Mouse (Mus musculus): ENCODE measurements at regions not wholly inside any gene's neighbourhood (a gene's known extent, or its start where the extent isn't known, plus 50 kb on each side); places are given as distances from the start of the nearest gene placed in this dataset.

DNA sequence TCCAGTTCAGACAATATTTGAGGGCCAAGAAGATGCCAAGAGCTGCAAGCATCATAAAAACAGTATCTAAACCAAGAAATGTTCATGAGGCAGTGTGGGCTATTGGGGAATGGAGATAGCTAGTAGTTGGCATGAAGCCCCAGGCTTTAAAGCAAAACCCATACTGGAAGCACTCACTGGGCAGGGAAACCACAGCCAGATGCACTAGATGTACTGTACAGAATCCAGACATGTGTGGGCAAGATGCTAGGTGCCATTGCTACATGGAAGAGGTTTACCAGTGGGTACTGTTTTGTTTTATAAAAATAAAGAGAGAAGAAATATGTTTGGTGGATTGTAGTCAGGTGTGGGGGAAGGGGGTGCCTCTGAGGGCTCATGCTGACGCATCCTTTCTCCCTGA, 125.6 kb upstream of the Lrig3 start:
- no peak for TF ChIP-seq CTCF (IDR thresholded peaks at IDR 0.05; ENCODE audit: insufficient read depth, low read length)
- TF ChIP-seq POLR2A (IDR thresholded peaks at IDR 0.05; ENCODE audit: borderline replicate concordance, extremely low read depth, low read depth, low read length): no peak
- H3K4me1 ChIP-seq (ENCODE audit: control insufficient read depth, insufficient read depth, low read length): no peaks in the 10 kb centered on the region
- no peak overlapping the region for H3K4me3 ChIP-seq (replicated peaks; ENCODE audit: extremely low read depth, low read depth, low read length)
- no peak for DNase-seq
- WGBS: 94% methylated on average over 1 of the region's 1 CpGs

DNA sequence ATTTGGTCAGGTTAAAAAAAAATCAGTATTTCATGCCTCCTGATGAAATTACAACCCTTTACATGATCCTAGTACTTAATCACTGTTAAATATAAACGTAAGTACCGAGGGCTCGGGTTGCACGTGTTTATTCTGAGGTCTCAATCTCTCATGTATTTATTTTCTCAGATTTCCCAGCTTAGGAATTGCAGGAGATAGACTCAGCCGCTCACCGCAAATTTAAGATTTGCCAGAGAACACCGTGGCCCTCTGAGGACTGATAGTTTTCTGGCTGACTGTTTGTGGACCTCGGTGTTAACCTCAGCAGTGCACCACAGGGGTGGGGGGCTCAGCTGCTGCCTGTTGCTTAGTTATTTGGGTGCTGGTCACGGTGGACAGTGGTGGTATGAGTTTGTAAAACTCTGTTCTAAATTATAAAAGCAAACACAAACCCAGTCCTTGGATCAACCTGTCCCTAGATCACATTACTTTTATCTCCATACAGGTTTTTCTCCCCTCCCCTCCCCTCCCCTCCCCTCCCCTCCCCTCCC, 121.6 kb upstream of the Lrig3 start:
- WGBS: 47% methylated on average over 9 of the region's 9 CpGs

DNA sequence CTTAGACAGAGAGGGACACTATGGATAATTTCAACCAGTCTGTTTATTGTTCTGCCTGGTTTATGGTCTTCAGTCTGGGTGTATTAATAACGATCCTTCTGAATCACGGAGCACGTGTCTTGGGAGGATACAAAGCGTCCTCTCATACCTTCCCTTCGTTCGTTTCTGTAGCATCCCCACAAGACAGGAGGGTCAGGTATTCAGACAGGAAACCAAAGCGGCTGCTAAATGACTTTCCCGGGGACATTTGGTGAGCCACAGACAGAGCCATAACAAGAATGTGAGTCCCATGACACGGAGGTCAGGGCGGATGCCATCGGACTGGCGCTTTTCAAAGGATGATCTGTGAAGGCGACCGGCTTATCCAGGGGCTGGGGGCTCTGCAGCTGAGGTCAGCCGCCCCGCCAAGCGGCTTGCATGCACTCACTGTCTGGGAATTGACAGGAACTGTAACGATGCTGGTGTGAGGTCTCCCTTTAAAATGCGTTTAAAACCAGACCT, 120.9 kb upstream of the Lrig3 start:
- DNase-seq: no peak
- Histone ChIP-seq H3K4me3 (replicated peaks; ENCODE audit: extremely low read depth, low read depth, low read length) (no peak overlapping the region), H3K4me1 (ENCODE audit: control insufficient read depth, insufficient read depth, low read length) (peaks cover 2% of the 10 kb centered on the region)
- WGBS: 22% methylated on average over 19 of the region's 19 CpGs
- TF ChIP-seq CTCF (IDR thresholded peaks at IDR 0.05; ENCODE audit: insufficient read depth, low read length) (no peak), POLR2A (IDR thresholded peaks at IDR 0.05; ENCODE audit: borderline replicate concordance, extremely low read depth, low read depth, low read length) (no peak)

More for the DNA sequence above, 121.6 kb upstream of the Lrig3 start:
- DNase-seq: no peak
- Histone ChIP-seq H3K4me3 (replicated peaks; ENCODE audit: extremely low read depth, low read depth, low read length) (no peak overlapping the region), H3K4me1 (ENCODE audit: control insufficient read depth, insufficient read depth, low read length) (peaks cover 2% of the 10 kb centered on the region)
- no peak for TF ChIP-seq POLR2A (IDR thresholded peaks at IDR 0.05; ENCODE audit: borderline replicate concordance, extremely low read depth, low read depth, low read length)
- no peak for TF ChIP-seq CTCF (IDR thresholded peaks at IDR 0.05; ENCODE audit: insufficient read depth, low read length)

DNA sequence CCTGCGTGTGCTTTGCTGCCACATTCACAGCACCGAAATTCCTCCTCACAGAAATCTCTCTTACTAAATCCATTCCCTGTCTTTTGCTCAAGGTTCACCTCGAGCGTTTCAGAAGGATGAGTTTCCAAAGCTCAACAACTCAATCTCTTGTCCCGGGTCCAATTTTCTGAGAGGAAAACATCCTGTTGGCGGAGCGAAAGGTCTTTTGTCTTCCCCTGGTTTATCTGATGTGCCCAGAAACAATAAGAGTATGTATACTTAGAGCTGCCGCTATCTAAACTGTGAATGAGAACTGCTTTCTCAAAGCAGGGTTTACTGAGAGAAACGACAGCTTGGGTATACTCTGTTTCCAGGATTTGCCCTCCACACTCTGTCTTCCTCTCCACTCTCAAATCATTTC, 115.6 kb upstream of the Lrig3 start:
- TF ChIP-seq CTCF (IDR thresholded peaks at IDR 0.05; ENCODE audit: insufficient read depth, low read length) (no peak), POLR2A (IDR thresholded peaks at IDR 0.05; ENCODE audit: borderline replicate concordance, extremely low read depth, low read depth, low read length) (no peak)
- peaks cover 4% of the 10 kb centered on the region for H3K4me1 ChIP-seq (ENCODE audit: control insufficient read depth, insufficient read depth, low read length)
- WGBS: 15% methylated on average over 9 of the region's 9 CpGs
- peak; percentile 5 for DNase-seq
- no peak overlapping the region for H3K4me3 ChIP-seq (replicated peaks; ENCODE audit: extremely low read depth, low read depth, low read length)

DNA sequence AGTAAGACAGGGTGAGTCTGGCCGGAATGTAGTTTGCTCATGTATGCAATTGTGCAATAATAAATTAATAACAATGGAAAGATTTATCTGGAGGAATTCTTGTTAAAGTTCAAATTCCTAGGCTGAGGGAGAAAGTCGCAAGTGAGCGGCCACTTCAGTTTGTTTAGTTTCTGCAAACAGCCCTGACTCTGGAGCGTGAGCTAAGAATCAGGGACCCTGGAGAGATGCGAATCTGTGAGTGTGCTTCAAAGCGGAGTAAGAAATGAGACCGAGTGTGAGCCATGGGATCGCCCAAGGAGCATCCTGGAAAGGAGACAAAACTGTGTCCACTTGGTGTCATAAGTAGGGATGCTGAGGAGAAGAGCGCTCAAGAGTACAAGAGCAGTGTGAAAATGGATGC, 104.2 kb upstream of the Lrig3 start:
- 63% methylated on average over 9 of the region's 9 CpGs for WGBS
- DNase-seq: no peak
- Histone ChIP-seq H3K4me3 (replicated peaks; ENCODE audit: extremely low read depth, low read depth, low read length) (no peak overlapping the region), H3K4me1 (ENCODE audit: control insufficient read depth, insufficient read depth, low read length) (no peaks in the 10 kb centered on the region)
- TF ChIP-seq CTCF (IDR thresholded peaks at IDR 0.05; ENCODE audit: insufficient read depth, low read length): no peak
- TF ChIP-seq POLR2A (IDR thresholded peaks at IDR 0.05; ENCODE audit: borderline replicate concordance, extremely low read depth, low read depth, low read length): no peak

- Histone ChIP-seq H3K4me3 (replicated peaks; ENCODE audit: extremely low read depth, low read depth, low read length) (no peak overlapping the region), H3K4me1 (ENCODE audit: control insufficient read depth, insufficient read depth, low read length) (no peaks in the 10 kb centered on the region)
- DNase-seq: no peak
- 86% methylated on average over 6 of the region's 6 CpGs for WGBS
- TF ChIP-seq CTCF (IDR thresholded peaks at IDR 0.05; ENCODE audit: insufficient read depth, low read length): no peak
- no peak for TF ChIP-seq POLR2A (IDR thresholded peaks at IDR 0.05; ENCODE audit: borderline replicate concordance, extremely low read depth, low read depth, low read length)
Observed at GRCm38 (mm10) chr10:125866346-125866745, 99.6 kb upstream of the Lrig3 start.

GRCm38 (mm10) chr10:125884563-125884962, 81.4 kb upstream of the Lrig3 start:
- TF ChIP-seq POLR2A (IDR thresholded peaks at IDR 0.05; ENCODE audit: borderline replicate concordance, extremely low read depth, low read depth, low read length): no peak
- Histone ChIP-seq H3K4me1 (ENCODE audit: control insufficient read depth, insufficient read depth, low read length) (no peaks in the 10 kb centered on the region), H3K4me3 (replicated peaks; ENCODE audit: extremely low read depth, low read depth, low read length) (no peak overlapping the region)
- no peak for DNase-seq
- 84% methylated on average over 3 of the region's 3 CpGs for WGBS

DNA sequence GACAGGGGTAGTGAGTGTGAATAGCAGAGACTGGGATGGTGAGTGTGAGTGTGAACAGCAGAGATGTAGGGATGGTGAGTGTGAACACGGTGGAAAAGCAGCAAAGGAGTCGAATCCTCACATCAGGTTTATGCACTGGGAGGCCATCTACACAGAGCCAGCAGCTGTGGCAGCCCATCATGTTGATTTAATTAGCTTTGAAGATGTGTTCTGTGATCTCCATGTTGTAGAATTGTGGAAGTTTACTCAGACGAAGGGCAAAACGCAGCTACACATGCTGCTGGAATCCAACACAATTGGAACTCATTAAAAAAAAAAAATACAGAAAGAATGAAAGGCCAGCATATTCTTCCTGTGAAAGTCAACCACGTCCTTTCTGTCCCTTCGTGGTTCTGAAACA, 80.2 kb upstream of the Lrig3 start:
- no peak for DNase-seq
- Histone ChIP-seq H3K4me1 (ENCODE audit: control insufficient read depth, insufficient read depth, low read length) (no peaks in the 10 kb centered on the region), H3K4me3 (replicated peaks; ENCODE audit: extremely low read depth, low read depth, low read length) (no peak overlapping the region)
- WGBS: 56% methylated on average over 6 of the region's 6 CpGs
- TF ChIP-seq POLR2A (IDR thresholded peaks at IDR 0.05; ENCODE audit: borderline replicate concordance, extremely low read depth, low read depth, low read length): no peak
- TF ChIP-seq CTCF (IDR thresholded peaks at IDR 0.05; ENCODE audit: insufficient read depth, low read length): no peak

- TF ChIP-seq CTCF (IDR thresholded peaks at IDR 0.05; ENCODE audit: insufficient read depth, low read length) (no peak), POLR2A (IDR thresholded peaks at IDR 0.05; ENCODE audit: borderline replicate concordance, extremely low read depth, low read depth, low read length) (no peak)
- H3K4me1 ChIP-seq (ENCODE audit: control insufficient read depth, insufficient read depth, low read length): no peaks in the 10 kb centered on the region
- WGBS: 77% methylated on average over 7 of the region's 7 CpGs
- no peak for DNase-seq
- H3K4me3 ChIP-seq (replicated peaks; ENCODE audit: extremely low read depth, low read depth, low read length): no peak overlapping the region
Observed at GRCm38 (mm10) chr10:125892122-125892521, 73.8 kb upstream of the Lrig3 start.

- no peak for TF ChIP-seq CTCF (IDR thresholded peaks at IDR 0.05; ENCODE audit: insufficient read depth, low read length)
- no peak for TF ChIP-seq POLR2A (IDR thresholded peaks at IDR 0.05; ENCODE audit: borderline replicate concordance, extremely low read depth, low read depth, low read length)
- Histone ChIP-seq H3K4me1 (ENCODE audit: control insufficient read depth, insufficient read depth, low read length) (no peaks in the 10 kb centered on the region), H3K4me3 (replicated peaks; ENCODE audit: extremely low read depth, low read depth, low read length) (no peak overlapping the region)
- 81% methylated on average over 7 of the region's 7 CpGs for WGBS
- DNase-seq: no peak
Observed at GRCm38 (mm10) chr10:125895744-125896482, 70.1 kb upstream of the Lrig3 start.

Measured in lung, adult 2 months (tissue).